Mouse (Mus musculus): ENCODE measurements around the gene Tmub1.

DNA sequence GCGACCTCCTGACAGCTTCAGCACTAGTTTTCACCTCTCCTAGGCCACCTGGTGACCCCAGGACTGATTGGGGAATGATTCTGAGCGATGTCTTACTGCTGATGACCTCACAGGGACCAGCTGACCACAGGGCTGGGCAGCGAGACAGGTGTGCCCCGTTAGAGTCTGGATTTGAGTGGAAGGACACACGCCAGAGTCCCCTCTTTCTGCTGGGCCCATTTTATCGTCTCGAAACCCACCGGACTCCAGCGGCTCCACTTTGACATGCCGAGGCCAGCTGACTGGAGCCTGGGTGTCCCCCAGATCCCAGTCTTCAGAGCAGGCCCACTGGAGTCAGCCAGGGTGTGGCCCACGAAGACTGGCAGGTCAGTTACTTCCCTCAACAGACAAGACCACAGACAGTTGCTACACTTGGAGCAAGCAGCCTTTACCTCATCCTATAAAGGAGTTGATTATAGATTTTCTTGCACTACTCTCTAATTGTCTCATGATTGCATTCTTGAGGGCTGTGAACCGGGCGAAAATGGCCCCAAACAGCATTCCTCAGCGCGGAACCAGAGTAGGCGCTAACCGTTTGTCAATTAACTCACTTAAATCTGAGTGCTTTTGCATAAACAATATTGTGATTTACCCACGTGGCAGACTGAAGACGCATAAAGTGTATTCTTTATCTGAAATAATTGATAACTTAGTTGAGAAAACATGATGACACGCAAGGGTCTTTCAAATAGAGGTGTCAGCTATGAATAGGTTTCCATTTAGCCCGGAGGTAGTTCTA is 23.5 kb downstream of the Tmub1 start:
- no peak for TF ChIP-seq CTCF (IDR thresholded peaks at IDR 0.05; ENCODE audit: extremely low read depth, insufficient read depth, low read length)
- TF ChIP-seq POLR2A (IDR thresholded peaks at IDR 0.05; ENCODE audit: extremely low read depth, insufficient read depth, low read length): no peak

All from cortical plate, adult 2 months (tissue).